Mouse (Mus musculus): ENCODE data around the gene Tmem161b.
"Not testable (repeated sequence)": the region's sequence is repeated elsewhere in the genome, so short reads cannot be mapped to it uniquely, and the experiment has no call there.

The Tmem161b gene

DNA sequence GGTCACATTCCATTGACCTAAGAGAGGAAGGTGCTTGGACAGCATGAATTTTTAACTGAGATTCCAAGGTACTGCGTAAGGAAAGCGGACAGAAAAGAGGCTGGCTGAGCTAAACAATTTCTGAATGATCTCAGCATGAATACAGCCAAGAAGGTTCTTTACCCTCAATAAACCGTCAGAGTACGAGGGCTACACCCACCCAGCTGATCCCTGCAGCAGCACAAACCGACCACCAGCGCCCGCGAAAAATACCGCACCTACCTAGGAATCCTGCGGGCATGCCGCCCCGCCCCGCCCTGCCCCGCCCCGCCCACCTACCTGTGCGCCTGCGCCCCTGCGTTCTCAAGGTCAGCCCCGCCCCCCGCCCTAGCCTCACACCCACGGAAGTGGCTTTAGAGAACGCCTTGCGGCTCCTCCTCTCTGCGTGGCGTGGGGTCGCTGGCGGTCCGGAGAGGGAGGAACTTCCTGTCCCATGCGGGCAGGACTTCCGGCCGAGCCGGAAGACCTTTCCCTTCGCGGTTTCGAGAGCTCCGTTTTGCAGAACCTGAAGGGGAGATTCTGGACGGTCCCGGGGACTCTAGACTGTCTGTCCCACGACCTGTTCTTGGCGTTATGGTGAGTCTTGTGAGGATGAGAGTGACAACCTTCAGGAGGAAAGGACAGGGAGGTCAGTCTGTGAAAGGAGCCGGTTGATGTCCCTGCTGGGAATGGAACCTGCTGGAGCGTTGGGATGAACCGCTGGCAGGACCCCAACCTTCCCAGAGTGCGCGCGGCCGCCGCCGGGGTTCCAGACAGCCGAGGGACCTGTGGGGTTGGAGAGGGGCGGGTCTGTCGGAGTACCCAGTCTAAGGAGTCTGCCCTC, at the start of gene Tmem161b:
TSS of gene Tmem161b (plus strand) at position 477 of the 862 bp plus-strand sequence.
- DNase-seq (ENCODE audit: low read depth), result peak; percentile 69

- DNase-seq (ENCODE audit: low read depth), result not testable (repeated sequence)
These were observed 36.3 kb upstream of the Tmem161b start for GRCm38 (mm10) chr13:84185835-84186234.

GRCm38 (mm10) chr13:84192723-84193122, 29.4 kb upstream of the Tmem161b start:
- DNase-seq (ENCODE audit: low read depth), result no peak

DNA sequence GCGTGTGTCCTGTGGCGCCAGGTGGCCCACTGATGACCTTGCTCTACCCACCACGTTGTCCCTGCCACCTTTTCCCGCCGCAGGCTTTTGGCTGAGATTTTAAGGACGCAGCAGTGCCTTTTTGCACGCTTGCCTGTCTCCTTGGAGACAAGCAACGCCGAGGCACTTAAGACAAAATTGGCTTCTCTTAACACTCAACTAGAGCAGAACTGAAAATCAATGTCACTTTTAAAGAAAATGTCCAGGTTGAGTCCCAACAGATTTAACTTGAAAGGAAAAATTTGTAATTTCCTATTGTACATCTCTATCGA, 541 bp downstream of the Tmem161b start:
- no peak for DNase-seq (ENCODE audit: low read depth)

DNA sequence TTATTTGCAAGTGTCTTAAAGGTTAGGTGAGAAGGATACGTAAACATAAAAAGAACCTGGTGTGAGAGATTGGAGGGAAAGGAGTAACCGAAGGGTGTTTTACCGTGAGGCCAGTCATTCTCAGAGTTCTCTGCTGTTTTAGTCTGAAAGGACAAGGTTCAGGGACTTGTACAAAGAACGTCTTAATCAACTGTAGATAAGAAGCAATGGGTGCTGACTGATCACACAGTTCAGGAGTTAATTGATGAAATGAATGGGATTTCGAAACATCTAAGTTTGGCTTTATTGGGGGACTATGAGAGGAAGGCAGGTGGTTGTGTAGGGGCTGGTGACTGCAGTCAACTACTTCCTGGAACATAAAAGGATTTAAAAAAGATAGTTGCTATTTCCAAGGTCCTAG, 922 bp downstream of the Tmem161b start:
- no peak for DNase-seq (ENCODE audit: low read depth)

DNA sequence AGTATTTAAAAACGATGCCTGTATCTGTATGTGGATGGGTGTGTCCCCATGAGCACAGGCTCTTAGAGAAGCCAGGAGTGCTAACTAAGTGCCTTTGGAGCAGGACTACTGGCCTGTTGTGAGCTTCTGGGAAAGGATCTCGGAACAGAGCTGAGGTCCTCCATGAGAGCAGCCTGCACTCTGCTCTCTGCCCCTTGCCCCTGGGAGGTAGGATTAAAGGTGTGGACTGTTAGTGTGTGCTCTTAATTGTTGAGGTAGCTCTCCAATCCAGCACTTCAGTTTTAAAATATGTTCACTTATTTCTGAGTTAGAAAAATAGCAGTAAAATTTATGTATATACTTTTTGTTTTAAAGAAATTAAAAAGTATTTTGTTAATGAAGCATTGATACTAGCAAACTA, 11.9 kb downstream of the Tmem161b start:
- no peak for DNase-seq (ENCODE audit: low read depth)

- DNase-seq (ENCODE audit: low read depth), result no peak
These were observed 14.7 kb downstream of the Tmem161b start for GRCm38 (mm10) chr13:84236768-84237167.

- no peak for DNase-seq (ENCODE audit: low read depth)
These were observed 16.1 kb downstream of the Tmem161b start for GRCm38 (mm10) chr13:84238184-84238583.

- no peak for DNase-seq (ENCODE audit: low read depth)
These were observed 26.0 kb downstream of the Tmem161b start for GRCm38 (mm10) chr13:84248065-84248464.

DNA sequence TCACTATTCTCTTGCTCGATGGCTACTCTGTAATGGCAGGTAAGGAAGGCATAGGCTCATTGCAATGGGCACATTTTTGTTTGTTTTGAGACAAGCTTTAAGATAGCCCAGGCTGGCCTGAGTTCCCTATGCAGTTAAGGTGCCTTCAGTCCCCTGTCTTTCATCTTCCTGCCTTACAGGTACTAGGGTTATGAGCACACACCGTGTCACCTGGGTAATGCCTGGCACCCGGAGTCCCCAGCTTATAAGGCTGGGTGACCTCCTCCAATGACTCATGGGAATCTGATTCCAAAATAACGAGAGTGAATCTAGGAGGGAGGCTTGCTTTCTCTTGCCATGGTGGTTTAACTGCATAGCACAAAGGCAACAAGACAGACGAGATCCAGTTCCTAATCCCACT, 29.2 kb downstream of the Tmem161b start:
- no peak for DNase-seq (ENCODE audit: low read depth)

DNA sequence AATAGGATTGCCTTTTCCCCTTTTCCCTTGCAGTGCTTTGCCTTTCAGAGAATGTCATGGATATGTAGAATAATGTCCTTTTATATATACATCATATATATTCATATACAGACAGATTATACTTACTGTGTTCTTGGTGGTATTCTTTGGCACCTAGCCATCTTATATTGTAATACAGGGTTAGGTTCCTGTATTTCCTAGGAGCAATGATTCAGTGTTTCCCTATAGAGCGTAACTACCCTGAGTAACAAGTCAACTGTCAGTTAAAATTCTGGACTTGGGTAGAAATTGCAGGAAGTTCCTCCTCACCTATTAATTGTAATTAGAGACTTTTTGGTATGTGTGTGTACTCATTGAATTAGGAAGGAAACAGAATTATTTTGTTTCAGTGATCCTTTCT, 33.0 kb downstream of the Tmem161b start:
- no peak for DNase-seq (ENCODE audit: low read depth)

DNA sequence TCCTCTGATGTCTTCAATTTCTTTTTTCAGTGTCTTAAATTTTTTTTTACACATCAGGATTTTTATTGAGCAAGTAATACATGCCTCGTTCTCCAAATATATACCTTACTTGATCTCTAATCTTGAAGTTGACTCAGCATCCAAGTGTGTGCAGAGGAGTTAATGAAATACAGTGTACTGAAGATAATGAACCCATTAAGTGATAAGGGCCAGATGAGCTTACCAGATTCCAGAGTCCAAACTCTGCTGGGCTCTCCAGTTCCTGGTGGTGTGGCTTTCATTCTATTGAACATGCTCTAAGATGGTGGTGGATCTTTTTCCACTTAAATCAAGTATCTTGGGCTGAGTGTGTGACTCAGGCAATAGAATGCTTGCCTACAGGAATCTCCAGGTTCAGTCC, 42.3 kb downstream of the Tmem161b start:
- DNase-seq (ENCODE audit: low read depth), result not testable (repeated sequence)

- no peak for DNase-seq (ENCODE audit: low read depth)
These were observed 54.1 kb downstream of the Tmem161b start for GRCm38 (mm10) chr13:84276246-84276645.

GRCm38 (mm10) chr13:84280352-84280751, 58.3 kb downstream of the Tmem161b start:
- no peak for DNase-seq (ENCODE audit: low read depth)

DNA sequence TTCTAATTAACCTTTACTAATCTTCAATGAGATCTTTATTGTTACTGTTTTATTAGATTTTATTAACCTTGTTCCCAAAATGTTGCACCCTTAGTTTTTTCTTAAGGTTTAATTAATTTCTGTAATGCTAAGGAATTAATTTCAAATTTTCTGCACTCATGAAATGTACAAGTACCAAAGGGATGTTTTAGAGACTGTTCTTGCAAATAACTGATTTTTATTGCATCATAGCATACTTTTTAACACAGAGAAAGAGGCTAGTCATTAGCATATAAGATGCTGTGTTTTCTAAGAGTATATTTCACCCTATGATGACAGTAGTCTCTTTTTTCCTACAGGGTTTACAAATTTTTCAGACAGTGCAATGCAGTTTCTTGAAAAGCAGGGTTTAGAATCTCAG, 60.9 kb downstream of the Tmem161b start:
- DNase-seq (ENCODE audit: low read depth), result no peak

- DNase-seq (ENCODE audit: low read depth), result no peak
These were observed 62.9 kb downstream of the Tmem161b start for GRCm38 (mm10) chr13:84284764-84285558.

GRCm38 (mm10) chr13:84285559-84285945, 63.5 kb downstream of the Tmem161b start:
- no peak for DNase-seq (ENCODE audit: low read depth)

GRCm38 (mm10) chr13:84299445-84300053, 77.5 kb downstream of the Tmem161b start:
- DNase-seq (ENCODE audit: low read depth), result no peak

- no peak for DNase-seq (ENCODE audit: low read depth)
These were observed 121.2 kb downstream of the Tmem161b start for GRCm38 (mm10) chr13:84343272-84343671.

DNA sequence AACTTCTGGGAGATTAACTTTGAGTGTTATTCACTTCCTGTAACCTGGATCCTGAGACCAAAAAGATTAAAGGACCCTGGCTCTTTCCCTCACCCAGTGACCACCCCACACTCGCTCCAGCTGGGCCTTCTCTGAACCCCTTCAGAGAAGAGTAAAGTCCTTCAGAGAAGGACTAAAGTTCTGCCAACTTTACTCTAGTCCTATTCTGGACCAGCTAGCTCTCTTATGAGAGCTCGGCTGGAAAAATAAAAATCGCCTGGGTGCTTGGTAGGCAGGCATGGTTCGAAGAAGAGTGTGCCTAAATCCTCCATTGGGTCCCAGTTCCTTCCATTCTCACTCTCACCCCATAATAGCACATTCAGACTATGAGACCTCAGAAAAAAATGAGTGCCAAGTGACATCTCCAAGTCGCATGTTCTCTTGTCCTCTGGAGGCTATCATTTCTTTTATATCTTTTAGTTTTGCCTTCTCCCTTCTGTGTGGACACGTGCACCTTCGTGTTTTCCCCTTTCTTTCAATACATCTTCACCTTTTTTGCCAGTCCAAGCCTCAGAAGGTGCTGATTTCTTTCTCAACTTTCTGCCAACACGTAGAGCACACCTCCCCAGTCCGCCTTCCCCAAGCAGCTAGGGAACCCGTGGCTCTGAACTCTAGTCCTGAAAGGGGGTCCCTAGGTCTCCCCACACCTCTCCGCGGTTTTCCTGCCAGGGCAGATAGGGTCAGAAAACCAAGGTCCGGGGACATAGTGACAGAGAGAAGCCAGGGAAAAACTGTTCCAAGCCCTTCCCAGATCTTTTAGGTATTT, 121.8 kb downstream of the Tmem161b start:
- DNase-seq (ENCODE audit: low read depth), result no peak

DNA sequence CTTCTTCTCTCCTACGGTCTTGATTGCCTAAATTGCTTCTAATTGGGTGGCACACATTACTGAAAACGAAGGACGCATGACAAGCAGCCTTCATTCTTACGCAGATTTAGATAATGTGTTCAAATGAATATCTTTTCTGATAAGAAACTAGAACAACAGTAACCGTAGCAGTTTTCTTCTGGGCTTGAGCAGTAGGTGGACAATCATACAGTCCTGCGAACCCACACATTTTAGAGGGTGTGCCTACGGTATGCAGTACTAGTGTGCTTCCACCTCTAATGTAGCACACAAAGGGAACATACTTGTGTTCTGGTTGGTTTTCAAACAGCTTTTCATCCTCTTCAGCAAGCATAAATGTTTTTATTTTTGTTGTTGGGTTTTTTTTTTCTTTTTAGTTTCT, 122.6 kb downstream of the Tmem161b start:
- no peak for DNase-seq (ENCODE audit: low read depth)

DNA sequence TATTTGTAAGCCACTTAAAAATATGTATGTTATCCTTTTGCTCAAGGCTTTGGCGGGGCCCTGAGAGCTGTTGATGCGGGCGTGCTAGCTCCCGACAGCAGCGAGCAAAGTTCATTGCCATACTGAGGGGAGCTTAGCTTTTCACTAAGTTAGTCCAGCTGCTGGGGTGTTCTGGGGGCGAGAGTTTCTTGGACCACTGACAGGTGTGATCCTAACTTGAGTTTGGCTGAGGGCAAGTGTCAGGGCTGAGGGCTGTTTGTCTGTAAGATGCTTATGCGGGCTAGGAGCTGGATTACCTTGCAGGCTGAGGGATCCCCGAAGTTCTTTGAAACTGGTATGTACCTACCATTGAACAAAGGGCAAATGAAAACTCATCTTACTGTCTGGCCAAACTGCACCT, 123.0 kb downstream of the Tmem161b start:
- DNase-seq (ENCODE audit: low read depth), result no peak
